Mouse (Mus musculus) skeletal muscle tissue, adult 2 months (tissue): Measurements from ENCODE around the gene Atxn3.
"Not testable (repeated sequence)": the region's sequence is repeated elsewhere in the genome, so short reads cannot be mapped to it uniquely, and the experiment has no call there.

ENCODE experiments used
- DNase-seq: peaks from one replicate; pipeline ENCODE4 v3.0.0-alpha.2; 2012; ENCODE audit warnings: low read depth, low spot score

The Atxn3 gene

GRCm38 (mm10) chr12:101957942-101958544 is at the start of gene Atxn3:
Gene Atxn3 (minus strand): TSS chr12:101958246.
- peak; percentile 96 for DNase-seq

DNA sequence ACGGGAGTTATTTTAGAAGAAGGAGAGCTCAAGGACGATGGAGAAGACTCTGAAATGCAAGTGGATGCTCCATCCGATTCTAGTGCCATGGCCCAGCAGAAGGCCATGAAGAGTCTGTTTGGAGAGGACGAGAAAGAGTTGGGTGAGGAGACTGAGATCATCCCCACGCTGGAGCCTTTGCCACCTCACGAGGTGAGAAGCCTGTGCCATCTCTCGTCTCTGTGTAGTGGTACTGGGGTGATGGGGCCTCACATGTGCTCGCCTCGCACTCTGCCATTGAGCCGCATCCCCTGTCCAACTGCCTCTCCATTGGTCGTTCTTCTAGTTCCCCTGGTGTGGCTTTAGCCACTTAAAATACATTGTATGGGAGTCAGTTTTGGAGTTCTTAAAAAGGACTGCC is 42.7 kb upstream of the Atxn3 start:
- no peak for DNase-seq

DNA sequence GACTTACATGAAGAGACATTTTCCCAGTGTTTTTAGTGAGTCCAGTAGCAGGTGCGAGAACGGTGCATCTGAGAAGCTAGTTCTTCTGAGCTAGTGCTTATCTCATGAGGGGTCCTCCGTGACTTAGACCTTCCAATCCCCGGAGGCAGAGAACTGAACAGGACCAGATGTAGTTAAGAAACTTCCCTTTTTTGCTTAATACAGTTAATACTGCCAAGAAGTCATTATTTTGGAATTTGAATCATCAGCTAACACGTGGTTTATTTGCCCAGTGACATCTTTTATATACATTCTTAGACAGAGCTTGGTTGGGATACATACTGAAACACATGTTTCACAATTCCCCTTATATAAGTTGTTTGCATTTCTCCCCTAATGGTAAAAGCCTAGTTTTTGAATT is 40.9 kb upstream of the Atxn3 start:
- DNase-seq, result no peak

- DNase-seq, result peak; percentile 12
Observed at GRCm38 (mm10) chr12:101994576-101995467, 36.8 kb upstream of the Atxn3 start.

DNA sequence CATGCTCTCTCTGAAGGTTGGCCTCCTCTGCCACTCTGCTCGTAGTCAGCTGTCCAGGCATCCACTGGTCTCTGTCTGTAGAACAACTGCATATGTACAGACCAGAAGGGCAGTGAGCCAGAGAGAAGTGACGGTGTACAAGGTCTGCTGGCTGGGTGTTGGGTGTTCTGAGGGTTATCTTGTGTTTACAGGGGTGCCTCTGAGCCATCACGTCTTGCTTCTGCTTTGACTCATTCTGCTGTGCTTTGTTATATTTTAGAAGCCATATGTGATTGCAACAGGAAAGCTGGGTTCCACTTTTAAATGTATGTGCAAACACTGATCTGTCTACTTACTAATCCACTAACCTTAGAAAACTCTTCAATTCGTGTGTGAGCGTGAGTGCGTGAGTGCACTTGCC is 29.6 kb upstream of the Atxn3 start:
- no peak for DNase-seq

- DNase-seq, result no peak
Observed at GRCm38 (mm10) chr12:101985110-101985509, 27.1 kb upstream of the Atxn3 start.

DNA sequence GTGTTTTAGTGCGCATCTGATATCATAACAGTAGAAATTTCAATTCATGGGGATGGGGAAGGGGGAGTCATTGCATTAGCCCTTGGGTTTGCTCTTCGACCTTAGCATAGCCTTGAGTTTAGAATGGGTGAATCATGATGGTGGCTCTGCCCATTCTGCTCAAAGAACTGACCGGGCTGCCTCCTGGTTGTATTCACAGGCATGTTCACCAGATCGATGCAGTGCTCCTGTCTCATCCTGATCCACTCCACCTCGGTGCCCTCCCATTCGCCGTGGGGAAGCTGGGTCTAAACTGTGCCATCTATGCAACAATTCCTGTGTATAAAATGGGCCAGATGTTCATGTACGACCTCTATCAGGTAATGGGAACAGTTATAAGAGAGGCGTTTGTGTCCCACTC is 24.9 kb upstream of the Atxn3 start:
- no peak for DNase-seq

DNA sequence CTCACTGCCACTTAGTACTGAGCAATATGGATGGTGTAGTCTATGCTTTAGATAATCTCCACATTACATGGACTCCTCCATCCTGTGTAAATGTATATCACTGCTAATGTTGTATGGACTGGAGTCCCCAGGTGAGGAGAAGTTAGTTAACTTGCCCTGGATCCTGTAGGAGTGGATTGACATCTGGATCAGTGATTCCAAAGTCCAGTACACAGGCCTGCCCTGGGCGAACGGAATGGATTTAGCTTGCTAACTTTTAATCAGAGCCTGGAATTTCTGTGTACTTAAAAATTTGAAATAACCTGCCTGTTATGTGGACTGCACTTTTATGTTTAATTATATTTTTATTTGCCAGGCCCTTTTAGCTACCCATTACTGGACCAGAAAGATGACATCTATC is 23.5 kb upstream of the Atxn3 start:
- DNase-seq, result no peak

DNA sequence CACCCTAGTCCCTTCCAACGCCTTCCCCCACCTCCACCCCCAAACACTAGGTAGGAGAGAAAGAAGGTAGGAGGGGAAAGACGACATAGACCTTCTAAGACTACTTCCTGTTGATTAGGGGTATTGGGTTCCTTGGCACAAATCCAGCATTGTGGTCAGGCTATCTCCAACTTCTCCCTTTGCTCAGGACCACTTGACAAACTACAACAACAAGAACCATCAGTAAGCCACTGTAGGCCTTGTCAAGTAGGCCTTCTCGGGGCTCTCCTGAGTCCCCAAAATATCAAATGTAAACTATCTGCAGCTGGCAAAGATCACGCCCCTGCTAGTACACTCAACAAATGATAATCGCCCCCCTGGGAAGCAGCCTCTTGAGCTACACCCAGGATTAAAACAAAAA is 22.2 kb upstream of the Atxn3 start:
- peak; percentile 22 for DNase-seq

- no peak for DNase-seq
Observed at GRCm38 (mm10) chr12:101979213-101979750, 21.2 kb upstream of the Atxn3 start.

GRCm38 (mm10) chr12:101978588-101978987 is 20.5 kb upstream of the Atxn3 start:
- DNase-seq, result no peak

- DNase-seq, result no peak
Observed at GRCm38 (mm10) chr12:101978162-101978561, 20.1 kb upstream of the Atxn3 start.

GRCm38 (mm10) chr12:101977404-101977915 is 19.4 kb upstream of the Atxn3 start:
- no peak for DNase-seq

DNA sequence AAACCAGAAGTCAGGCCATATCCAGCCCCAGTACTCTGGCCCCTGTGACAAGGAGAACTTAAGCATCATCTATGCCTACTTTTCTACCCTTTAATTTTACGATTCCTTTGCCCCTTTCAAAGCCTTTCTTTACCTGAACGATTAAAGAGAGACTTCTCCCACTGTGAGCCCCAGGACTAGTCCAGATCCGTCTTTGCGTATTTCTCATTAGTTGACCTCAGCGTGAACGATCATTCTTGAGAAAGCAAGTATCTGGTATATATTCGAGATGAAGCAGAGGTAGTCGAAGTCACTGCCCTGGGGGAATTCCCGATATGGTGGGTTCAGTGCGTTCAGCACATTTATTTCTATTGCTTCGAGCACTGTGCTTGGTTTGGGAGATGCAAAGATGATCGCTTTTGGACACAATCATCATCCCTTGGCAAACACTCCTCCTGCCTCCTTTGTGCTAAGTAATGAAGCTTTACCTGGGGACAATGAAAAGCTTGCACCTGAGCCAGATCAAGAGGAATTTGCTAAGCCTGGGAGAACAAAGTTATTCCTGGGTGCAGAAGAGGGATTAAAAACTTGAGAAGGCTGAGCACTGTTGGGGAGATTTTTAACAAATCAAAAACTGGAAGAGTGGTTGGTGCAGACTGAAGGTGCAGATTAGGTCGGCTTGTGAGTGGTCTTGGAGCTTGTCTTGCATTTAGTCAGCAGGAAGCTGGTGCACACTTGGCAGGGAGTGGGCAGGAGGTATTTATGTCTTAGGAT is 18.8 kb upstream of the Atxn3 start:
- DNase-seq, result no peak

DNA sequence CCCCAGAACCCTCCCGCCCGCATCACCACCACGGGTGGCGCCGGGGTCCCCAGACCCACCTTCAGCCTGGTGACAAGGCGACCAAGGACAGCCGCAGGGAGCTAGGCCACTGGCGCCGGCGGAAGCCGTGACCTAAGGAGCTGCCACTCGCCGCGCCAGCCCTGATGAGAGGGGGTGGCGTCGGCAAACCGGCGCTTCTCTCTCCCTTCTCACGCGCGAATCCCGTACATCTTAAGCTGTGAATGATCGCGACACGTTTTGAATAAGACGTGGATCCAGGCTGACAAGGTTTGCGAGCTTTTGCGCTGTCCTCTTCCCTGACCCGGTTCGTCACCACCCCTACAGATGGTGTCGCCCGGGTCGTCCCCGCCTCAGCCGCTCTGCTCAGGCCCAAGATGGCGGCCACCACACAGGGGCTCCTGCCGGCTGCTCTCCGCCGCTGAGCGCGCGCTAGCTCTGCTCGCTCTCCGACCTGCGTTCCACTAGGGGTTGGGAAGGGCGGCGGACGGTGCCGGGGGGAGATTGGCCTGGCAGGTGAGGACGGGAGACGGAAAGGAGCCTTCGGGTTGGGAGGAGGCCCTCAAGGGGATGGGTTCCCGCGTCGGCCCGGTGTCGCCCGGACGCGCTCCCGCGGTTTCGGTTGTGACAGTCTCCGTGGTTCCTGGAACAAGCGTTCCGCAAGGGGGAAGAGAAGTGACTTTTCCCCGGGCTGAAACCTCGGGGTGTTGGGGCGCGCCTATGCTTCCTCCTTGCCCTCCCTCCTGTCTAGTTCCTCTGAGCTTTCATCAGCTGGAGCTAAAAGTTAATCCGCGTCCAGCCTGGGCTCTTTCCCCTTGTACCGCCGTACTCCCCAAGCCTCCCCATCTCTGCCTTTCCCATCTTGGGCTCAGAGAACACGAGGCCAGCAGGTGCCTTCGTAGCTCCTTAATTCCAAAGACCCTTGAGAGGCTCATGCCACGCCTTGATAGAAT is 17.8 kb upstream of the Atxn3 start, which contains the start of gene Cpsf2:
Cpsf2 (plus strand) TSS at position 388 of the 971 bp plus-strand sequence.
- peak; percentile 59 for DNase-seq

- no peak for DNase-seq
Observed at GRCm38 (mm10) chr12:101975167-101975600, 17.1 kb upstream of the Atxn3 start.

DNA sequence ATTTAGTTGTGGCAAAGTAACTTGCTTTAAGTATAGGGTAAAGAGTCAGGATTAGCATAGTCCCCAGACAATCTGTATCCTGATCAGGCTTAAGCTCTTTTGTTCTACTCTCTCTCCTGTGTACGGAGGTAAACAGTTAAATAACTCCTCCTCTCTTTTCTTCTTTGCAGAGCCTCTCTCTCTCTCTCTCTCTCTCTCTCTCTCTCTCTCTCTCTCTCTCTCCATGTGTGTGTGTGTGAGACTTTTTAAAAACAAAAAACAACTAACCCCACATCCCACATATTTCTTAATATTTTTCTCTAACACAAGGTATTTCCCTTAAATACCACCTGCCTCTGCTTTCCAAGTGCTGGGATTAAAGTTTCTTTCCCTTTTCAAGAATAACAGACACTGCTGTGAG is 16.5 kb upstream of the Atxn3 start:
- DNase-seq, result no peak

DNA sequence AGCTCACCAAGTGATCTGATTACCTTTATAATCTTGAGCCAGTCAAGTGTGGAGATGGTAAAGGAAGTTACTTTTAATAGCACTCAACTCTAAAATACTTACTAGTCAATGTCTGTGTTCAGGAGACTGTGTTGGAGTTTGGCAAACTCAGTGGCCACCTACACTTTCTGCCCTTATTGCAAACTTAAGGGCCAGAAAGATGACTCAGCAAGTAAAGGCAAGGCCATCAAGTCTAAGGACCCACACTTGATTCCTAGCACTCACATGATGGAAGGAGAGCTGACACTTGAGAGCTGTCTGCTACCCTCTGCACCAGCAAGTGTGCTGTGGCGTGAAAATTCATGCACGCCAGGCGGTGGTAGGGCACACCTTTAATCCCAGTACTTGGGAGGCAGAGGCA is 14.2 kb upstream of the Atxn3 start:
- no peak for DNase-seq

DNA sequence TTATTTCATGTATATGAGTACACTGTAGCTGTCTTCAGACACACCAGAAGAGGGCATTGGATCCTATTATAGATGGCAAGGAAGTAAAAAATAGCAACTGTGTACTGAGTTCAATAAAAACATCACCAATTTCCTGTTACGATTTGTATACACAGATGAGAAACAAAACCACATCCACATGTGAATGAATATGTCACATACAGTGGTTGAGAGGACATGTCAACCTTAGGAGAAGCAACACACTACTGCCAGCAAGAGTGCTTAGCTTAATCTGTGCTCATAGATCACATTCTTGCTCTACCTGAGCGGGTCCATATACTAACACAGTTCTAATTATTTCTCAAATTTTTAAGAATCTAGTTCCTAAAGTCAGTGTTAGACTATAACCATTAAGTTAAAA is 13.3 kb upstream of the Atxn3 start:
- DNase-seq, result no peak

DNA sequence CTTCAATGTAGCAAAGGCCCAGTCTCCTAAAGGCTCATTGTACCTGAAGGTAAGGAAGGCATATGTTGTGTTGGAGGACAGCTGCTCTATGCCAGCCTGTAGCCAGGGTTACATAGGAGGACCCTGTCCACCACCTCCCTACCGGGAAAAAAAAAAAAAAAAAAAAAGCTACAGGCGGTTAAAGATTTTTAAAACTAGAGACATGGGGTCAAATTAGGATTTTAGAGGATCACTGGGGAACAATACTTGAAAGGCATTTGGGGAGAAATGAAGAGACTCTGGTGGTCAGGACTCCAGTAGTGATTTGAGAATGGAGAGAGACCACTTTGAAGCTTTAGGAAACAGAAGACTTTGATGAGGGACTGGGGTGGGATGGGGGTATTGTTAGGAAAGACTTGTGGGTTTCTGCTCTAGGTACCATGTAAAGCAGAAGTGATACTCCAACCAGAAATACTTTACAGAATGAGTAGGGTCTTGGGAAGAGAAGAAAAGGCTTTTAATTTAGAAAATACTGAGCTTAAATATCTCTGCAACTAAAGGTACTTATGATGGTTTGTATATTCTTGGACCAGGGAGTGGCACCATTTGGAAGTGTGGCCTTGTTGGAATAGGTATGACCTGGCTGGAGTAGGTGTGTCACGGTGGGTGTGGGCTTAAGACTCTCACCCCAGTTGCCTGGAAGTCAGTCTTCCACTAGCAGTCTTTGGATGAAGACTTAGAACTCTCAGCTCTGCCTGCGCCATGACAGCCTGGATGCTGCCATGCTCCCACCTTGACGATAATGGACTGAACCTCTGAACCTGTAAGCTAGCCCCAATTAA is 1.1 kb upstream of the Atxn3 start:
- not testable (repeated sequence) for DNase-seq
